Mouse (Mus musculus) layer of hippocampus, postnatal 10 days (tissue): ENCODE measurements around the gene As3mt. TPM values are rescaled to one million over a fixed set of nuclear protein-coding genes. Genes with fewer than 3 reads are reported as not detected.
"Not testable (repeated sequence)": the region's sequence is repeated elsewhere in the genome, so short reads cannot be mapped to it uniquely, and the experiment has no call there.

ENCODE experiments used
- DNase-seq, 2 experiments: peaks; one replicate each; pipeline ENCODE4 v3.0.0; 2021; ENCODE audit warnings: low spot score in 2 of 2
- total RNA-seq, 2 experiments: library from RNA; stranded (reverse); gene quantifications; 2 replicates each; pipeline ENCODE4 v1.2.3; 2021

As3mt gene
- total RNA-seq, 2 experiments from 2014 or later: 13.4 to 16.7 TPM

GRCm38 (mm10) chr19:46697840-46698517, 9.3 kb upstream of the As3mt start:
- DNase-seq: no peak

GRCm38 (mm10) chr19:46699011-46699481, 8.2 kb upstream of the As3mt start:
- DNase-seq: no peak

- no peak for DNase-seq
These were observed 6.1 kb upstream of the As3mt start for GRCm38 (mm10) chr19:46701156-46701555.

- no peak for DNase-seq
These were observed 1.3 kb upstream of the As3mt start for GRCm38 (mm10) chr19:46705779-46706495.

GRCm38 (mm10) chr19:46706540-46707295, 540 bp upstream of the As3mt start:
- no peak for DNase-seq

- DNase-seq: no peak
These were observed 3.4 kb downstream of the As3mt start for GRCm38 (mm10) chr19:46710614-46711013.

GRCm38 (mm10) chr19:46714234-46714633, 7.0 kb downstream of the As3mt start:
- DNase-seq: no peak

- DNase-seq: no peak
These were observed 7.8 kb downstream of the As3mt start for GRCm38 (mm10) chr19:46715016-46715415.

GRCm38 (mm10) chr19:46718150-46718549, 10.9 kb downstream of the As3mt start:
- no peak for DNase-seq

GRCm38 (mm10) chr19:46724411-46724810, 17.2 kb downstream of the As3mt start:
- no peak for DNase-seq

- no peak for DNase-seq
These were observed 18.9 kb downstream of the As3mt start for GRCm38 (mm10) chr19:46726142-46726541.

- DNase-seq: peak in 1 of 2 experiments; percentile 35
These were observed 20.0 kb downstream of the As3mt start for GRCm38 (mm10) chr19:46727140-46727736.

- DNase-seq: no peak
These were observed 20.8 kb downstream of the As3mt start for GRCm38 (mm10) chr19:46727945-46728540.

GRCm38 (mm10) chr19:46728909-46729308, 21.7 kb downstream of the As3mt start:
- no peak for DNase-seq

GRCm38 (mm10) chr19:46731351-46731750, 24.1 kb downstream of the As3mt start:
- no peak for DNase-seq

GRCm38 (mm10) chr19:46732673-46733072, 25.4 kb downstream of the As3mt start:
- DNase-seq: not testable (repeated sequence)

- DNase-seq: no peak
These were observed 26.4 kb downstream of the As3mt start for GRCm38 (mm10) chr19:46733626-46734025.

GRCm38 (mm10) chr19:46735241-46735640, 28.0 kb downstream of the As3mt start:
- no peak for DNase-seq

- no peak for DNase-seq
These were observed 29.8 kb downstream of the As3mt start for GRCm38 (mm10) chr19:46737106-46737505.

- DNase-seq: peak; percentile 78 to 79
These were observed 33.2 kb downstream of the As3mt start for GRCm38 (mm10) chr19:46740341-46741008.
